Mouse (Mus musculus) MEL (cell line): ENCODE data around the gene Bdnf. TPM values are rescaled to one million over a fixed set of nuclear protein-coding genes. Genes with fewer than 3 reads are reported as not detected.

ENCODE experiments used
- DNase-seq: peaks from one replicate; pipeline ENCODE4 v3.0.0; 2011; ENCODE audit warnings: low read depth, low spot score
- H3K27ac ChIP-seq: 2 replicates; pipeline ENCODE4 v1.5.1; 2012; ENCODE audit warnings: low read depth, mild to moderate bottlenecking, control low read depth, low read length, moderate library complexity; ENCODE audit not compliant: control insufficient read depth
- H3K27me3 ChIP-seq, 2 experiments: fragments of 150-350 bp in 1 of 2; sonication (generic) in 1 of 2; 2 replicates each; pipeline ENCODE4 v1.6.1; 2012; ENCODE audit warnings: low read length in 2 of 2, mild to moderate bottlenecking in 2 of 2, improper control_type of control experiment in 1 of 2, moderate library complexity in 1 of 2; ENCODE audit not compliant: insufficient read depth in 2 of 2, control insufficient read depth in 1 of 2
- H3K36me3 ChIP-seq, 2 experiments: 2 replicates each; pipeline ENCODE4 v1.6.1; 2012 to 2014; ENCODE audit warnings: low read length in 2 of 2, improper control_type of control experiment in 1 of 2, inconsistent platforms in 1 of 2, mild to moderate bottlenecking in 1 of 2; ENCODE audit not compliant: insufficient read depth in 2 of 2, control insufficient read depth in 1 of 2
- H3K4me1 ChIP-seq, 2 experiments: fragments of 150-350 bp in 1 of 2; sonication (generic) in 1 of 2; 2 replicates each; pipeline ENCODE4 v1.6.1; 2012; ENCODE audit warnings: low read length in 2 of 2, improper control_type of control experiment in 1 of 2, mild to moderate bottlenecking in 1 of 2; ENCODE audit not compliant: insufficient read depth in 2 of 2, control insufficient read depth in 1 of 2
- H3K4me3 ChIP-seq, 2 experiments: fragments of 150-350 bp in 1 of 2; sonication (generic) in 1 of 2; 2 replicates each; pipeline ENCODE4 v1.5.1; 2012; ENCODE audit warnings: low read depth in 2 of 2, low read length in 2 of 2, mild to moderate bottlenecking in 2 of 2, moderate library complexity in 2 of 2, control low read depth in 1 of 2, improper control_type of control experiment in 1 of 2; ENCODE audit not compliant: control insufficient read depth in 1 of 2, insufficient read depth in 1 of 2
- H3K79me2 ChIP-seq: 2 replicates; pipeline ENCODE4 v1.6.1; 2012; ENCODE audit warnings: mild to moderate bottlenecking, low read length, moderate library complexity; ENCODE audit not compliant: control insufficient read depth, poor library complexity, insufficient read depth
- H3K9ac ChIP-seq: 2 replicates; pipeline ENCODE4 v1.6.1; 2012; ENCODE audit warnings: low read depth, mild to moderate bottlenecking, control low read depth, low read length, moderate library complexity; ENCODE audit not compliant: control insufficient read depth, poor library complexity, severe bottlenecking
- H3K9me3 ChIP-seq: fragments of 150-350 bp; sonication (generic); replicated peaks from 2 replicates; pipeline ENCODE4 v1.6.1; 2012; ENCODE audit warnings: mild to moderate bottlenecking, low read length, improper control_type of control experiment, moderate library complexity; ENCODE audit not compliant: insufficient read depth
- CHD2 ChIP-seq: IDR thresholded peaks from 2 replicates; pipeline ENCODE4 v1.6.1; 2011; ENCODE audit warnings: low read length, improper control_type of control experiment
- E2F4 ChIP-seq: IDR thresholded peaks from 2 replicates; pipeline ENCODE4 v1.6.1; 2011; ENCODE audit warnings: low read depth, low read length, improper control_type of control experiment, borderline replicate concordance
- ELF1 ChIP-seq: IDR thresholded peaks from 2 replicates; pipeline ENCODE4 v1.6.1; 2014; ENCODE audit warnings: low read depth, mild to moderate bottlenecking, inconsistent platforms, low read length, improper control_type of control experiment, moderate library complexity
- EP300 ChIP-seq, 2 experiments: IDR thresholded peaks; 2 replicates each; pipeline ENCODE4 v1.6.1; 2011; ENCODE audit warnings: improper control_type of control experiment in 2 of 2, low read length in 2 of 2, low read depth in 1 of 2, mild to moderate bottlenecking in 1 of 2
- ETS1 ChIP-seq: IDR thresholded peaks from 2 replicates; pipeline ENCODE4 v1.6.1; 2012; ENCODE audit warnings: low read depth, mild to moderate bottlenecking, inconsistent platforms, low read length, improper control_type of control experiment, moderate library complexity
- GATA1 ChIP-seq: IDR thresholded peaks from 2 replicates; pipeline ENCODE4 v1.6.1; 2011; ENCODE audit warnings: low read depth, low read length, improper control_type of control experiment
- HCFC1 ChIP-seq: IDR thresholded peaks from 2 replicates; pipeline ENCODE4 v1.6.1; 2012; ENCODE audit warnings: low read depth, mild to moderate bottlenecking, inconsistent platforms, low read length, improper control_type of control experiment, moderate library complexity
- JUND ChIP-seq: IDR thresholded peaks from 2 replicates; pipeline ENCODE4 v1.6.1; 2011; ENCODE audit warnings: low read depth, mild to moderate bottlenecking, improper control_type of control experiment, low read length
- KAT2A ChIP-seq: conservative IDR thresholded peaks from 2 replicates; pipeline ENCODE4 v1.6.1; 2012; ENCODE audit warnings: low read depth, low read length, improper control_type of control experiment, inconsistent platforms
- MAFK ChIP-seq: IDR thresholded peaks from 2 replicates; pipeline ENCODE4 v1.6.1; 2011; ENCODE audit warnings: low read depth, mild to moderate bottlenecking, low read length, improper control_type of control experiment, borderline replicate concordance
- MAX ChIP-seq: IDR thresholded peaks from 2 replicates; pipeline ENCODE4 v1.6.1; 2011; ENCODE audit warnings: low read length, improper control_type of control experiment
- MXI1 ChIP-seq: IDR thresholded peaks from 2 replicates; pipeline ENCODE4 v1.6.1; 2011; ENCODE audit warnings: mild to moderate bottlenecking, low read depth, low read length, improper control_type of control experiment
- MYB ChIP-seq: IDR thresholded peaks from 2 replicates; pipeline ENCODE4 v1.6.1; 2011; ENCODE audit warnings: mild to moderate bottlenecking, low read depth, low read length, improper control_type of control experiment
- MYC ChIP-seq: IDR thresholded peaks from 2 replicates; pipeline ENCODE4 v1.6.1; 2011; ENCODE audit warnings: low read depth, mild to moderate bottlenecking, low read length, improper control_type of control experiment, moderate library complexity
- NELFE ChIP-seq: IDR thresholded peaks from 2 replicates; pipeline ENCODE4 v1.6.1; 2011; ENCODE audit warnings: low read depth, low read length, improper control_type of control experiment
- NRF1 ChIP-seq: IDR thresholded peaks from 2 replicates; pipeline ENCODE4 v1.6.1; 2014; ENCODE audit warnings: low read depth, mild to moderate bottlenecking, inconsistent platforms, low read length, improper control_type of control experiment, moderate library complexity; ENCODE audit not compliant: poor library complexity, insufficient read depth, severe bottlenecking
- POLR2A ChIP-seq, 2 experiments: IDR thresholded peaks; 2 replicates each; pipeline ENCODE4 v1.6.1; 2011 to 2012; ENCODE audit warnings: low read length in 2 of 2, mild to moderate bottlenecking in 2 of 2, control low read depth in 1 of 2, improper control_type of control experiment in 1 of 2, low read depth in 1 of 2, moderate library complexity in 1 of 2; ENCODE audit not compliant: control insufficient read depth in 1 of 2, insufficient read depth in 1 of 2, poor library complexity in 1 of 2
- RAD21 ChIP-seq: IDR thresholded peaks from 2 replicates; pipeline ENCODE4 v1.6.1; 2011; ENCODE audit warnings: mild to moderate bottlenecking, low read depth, low read length, improper control_type of control experiment
- TAL1 ChIP-seq: IDR thresholded peaks from 2 replicates; pipeline ENCODE4 v1.6.1; 2012; ENCODE audit warnings: mild to moderate bottlenecking, inconsistent platforms, low read length, moderate library complexity, mixed read lengths
- TBP ChIP-seq: IDR thresholded peaks from 2 replicates; pipeline ENCODE4 v1.8.0; 2011; ENCODE audit warnings: low read depth, low read length, improper control_type of control experiment
- TCF12 ChIP-seq: IDR thresholded peaks from 2 replicates; pipeline ENCODE4 v1.6.1; 2014; ENCODE audit warnings: low read depth, mild to moderate bottlenecking, inconsistent platforms, low read length, improper control_type of control experiment, moderate library complexity
- USF1 ChIP-seq: IDR thresholded peaks from 2 replicates; pipeline ENCODE4 v1.6.1; 2014; ENCODE audit warnings: low read depth, mild to moderate bottlenecking, inconsistent platforms, low read length, improper control_type of control experiment, moderate library complexity
- ZC3H11A ChIP-seq: IDR thresholded peaks from 2 replicates; pipeline ENCODE4 v1.6.1; 2012; ENCODE audit warnings: low read depth, mild to moderate bottlenecking, inconsistent platforms, low read length, improper control_type of control experiment
- ZKSCAN1 ChIP-seq: IDR thresholded peaks from 2 replicates; pipeline ENCODE4 v1.6.1; 2012; ENCODE audit warnings: low read depth, mild to moderate bottlenecking, inconsistent platforms, low read length, improper control_type of control experiment, moderate library complexity
- ZMIZ1 ChIP-seq: IDR thresholded peaks from 2 replicates; pipeline ENCODE4 v1.6.1; 2012; ENCODE audit warnings: low read depth, mild to moderate bottlenecking, inconsistent platforms, low read length, improper control_type of control experiment, moderate library complexity
- polyA plus RNA-seq, 2 experiments: library from polyadenylated mRNA; stranded (reverse) in 1 of 2; unstranded in 1 of 2; fragments of >175 nt in 1 of 2; fragments of >200 nt in 1 of 2; gene quantifications; 2 replicates each; pipeline versions ENCODE4 v1.2.1 to v1.2.4; 2012; ENCODE audit warnings: low replicate concordance in 2 of 2, low read depth in 1 of 2; ENCODE audit not compliant: insufficient read length in 2 of 2, insufficient read depth in 1 of 2, missing spikeins in 1 of 2
- total RNA-seq: library from RNA; depleted of rRNA; stranded (reverse); fragments of 300-350 nt; gene quantifications from 2 replicates; pipeline ENCODE4 v1.2.3, GENCODE M21; 2012

The Bdnf gene
- total and polyA plus RNA-seq, 3 experiments: not detected

DNA sequence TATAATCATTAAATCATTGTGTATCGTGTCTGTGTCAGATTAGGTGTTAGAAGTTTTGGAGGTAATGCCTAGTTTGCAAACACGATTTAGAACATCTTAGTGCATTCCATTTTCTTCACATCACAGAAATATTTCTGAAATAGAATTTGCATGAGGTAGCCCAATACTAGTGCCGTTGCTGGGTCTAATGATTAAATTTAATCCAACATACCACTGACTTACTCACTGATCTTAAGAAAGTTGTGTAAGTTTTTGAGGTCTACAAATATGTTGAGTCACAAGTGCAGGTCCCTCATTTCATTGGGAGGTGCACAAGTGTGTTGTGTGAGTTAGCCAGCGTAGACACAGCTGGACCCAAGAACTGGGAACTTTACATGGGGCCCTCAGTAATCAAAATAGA lies 29.1 kb downstream of the Bdnf start:
- Histone ChIP-seq H3K4me3 (no peak overlapping the region), H3K9me3 (no peaks in the 10 kb centered on the region), H3K4me1 (no peaks in the 10 kb centered on the region), H3K27ac (no peak overlapping the region), H3K79me2 (no peaks in the 10 kb centered on the region), H3K27me3 (no peaks in the 10 kb centered on the region), H3K9ac (no peak overlapping the region), H3K36me3 (no peaks in the 10 kb centered on the region)
- DNase-seq: no peak
- no peak for TF ChIP-seq ELF1
- TF ChIP-seq USF1: no peak
- no peak for TF ChIP-seq ZC3H11A
- no peak for TF ChIP-seq TAL1
- no peak for TF ChIP-seq ZMIZ1
- no peak for TF ChIP-seq ZKSCAN1
- TF ChIP-seq NELFE: no peak
- TF ChIP-seq POLR2A (IDR thresholded peaks at IDR 0.05; ENCODE audit: control insufficient read depth in 1 of 2, insufficient read depth in 1 of 2, low read depth in 1 of 2, low read length in 2 of 2, poor library complexity in 1 of 2): no peak
- no peak for TF ChIP-seq GATA1
- no peak for TF ChIP-seq MYC
- no peak for TF ChIP-seq KAT2A
- no peak for TF ChIP-seq ETS1
- no peak for TF ChIP-seq JUND
- no peak for TF ChIP-seq E2F4
- TF ChIP-seq MXI1: no peak
- TF ChIP-seq EP300 (IDR thresholded peaks at IDR 0.05; ENCODE audit: low read depth in 1 of 2, low read length in 2 of 2): no peak

DNA sequence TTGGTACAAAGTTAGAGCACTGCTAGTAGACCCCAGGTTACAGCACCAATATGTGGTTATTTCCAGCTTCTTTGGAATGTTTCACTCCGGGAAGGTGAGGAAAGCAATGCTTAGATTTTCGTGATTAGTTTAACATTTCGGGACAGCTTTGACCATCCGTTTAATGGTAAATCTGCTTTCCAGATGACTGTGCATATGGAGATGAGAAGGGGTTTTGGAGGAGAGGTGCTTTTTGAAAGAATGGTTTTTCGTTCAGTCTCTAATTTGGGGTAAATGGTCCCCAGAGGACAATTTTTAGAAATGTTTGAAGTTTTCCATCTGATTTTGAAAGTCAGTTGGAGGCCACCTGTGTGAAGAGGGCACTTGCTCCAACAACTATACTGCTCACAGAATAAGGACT lies 29.6 kb downstream of the Bdnf start:
- Histone ChIP-seq H3K9ac (no peak overlapping the region), H3K27ac (no peak overlapping the region), H3K9me3 (no peaks in the 10 kb centered on the region), H3K36me3 (no peaks in the 10 kb centered on the region), H3K79me2 (no peaks in the 10 kb centered on the region), H3K27me3 (no peaks in the 10 kb centered on the region), H3K4me1 (no peaks in the 10 kb centered on the region), H3K4me3 (no peak overlapping the region)
- no peak for DNase-seq
- TF ChIP-seq NRF1 (no peak), TBP (no peak), MAX (no peak), GATA1 (no peak), MAFK (no peak), RAD21 (no peak), MYB (no peak), ETS1 (no peak), MYC (no peak), CHD2 (no peak), NELFE (no peak), ZC3H11A (no peak), HCFC1 (no peak), TCF12 (no peak)
